In the genomic region with DNA sequence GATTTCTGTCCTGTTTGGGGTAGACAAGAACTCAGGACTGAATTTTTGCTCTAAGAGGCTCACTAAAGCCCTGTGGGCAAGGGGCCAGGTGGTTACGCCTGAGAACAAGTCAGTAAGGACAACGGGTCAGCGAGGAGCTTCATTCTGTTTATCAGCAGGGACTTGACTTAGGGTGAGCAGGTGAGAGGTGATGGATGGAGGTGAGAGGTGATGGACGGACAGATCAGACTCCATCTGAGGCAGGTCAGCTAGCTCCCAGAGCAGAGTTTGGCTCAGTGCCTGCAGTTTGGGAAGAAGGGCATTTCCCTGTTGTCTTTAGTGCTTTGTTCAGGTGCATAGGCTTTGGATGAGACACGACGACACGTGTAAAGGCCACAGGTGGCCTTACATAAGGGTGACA, we compare ENCODE assay signal across 25 mouse cellular contexts. TPM values are rescaled to one million over a fixed set of nuclear protein-coding genes. Genes with fewer than 3 reads are reported as not detected.
DNase-seq lines count a peak whose midpoint lies in the region; ATAC-seq and TF ChIP-seq lines count a peak whose summit lies in the region.
"Had no signal": no experiment of that assay in that cellular context is flagged by ENCODE, and none has a peak within 500 bp of the region (broad histone marks: within the 10 kb centered on the region; RNA-seq: fewer than 3 reads in every experiment).

No protein-coding gene starts in this region.

- no peak overlapping the region for H3K4me2 ChIP-seq in liver, postnatal 0 days (ENCODE audit: low read depth, low read length)
- H3K4me2 ChIP-seq in liver, embryonic 12.5 days: no peak overlapping the region
- H3K4me2 ChIP-seq: embryonic facial prominence, embryonic 13.5 days; embryonic facial prominence, embryonic 15.5 days; forebrain, embryonic 12.5 days had no signal

- ATAC-seq in liver, postnatal 0 days: peak; percentile 77
- ATAC-seq in liver, embryonic 12.5 days: no peak
- ATAC-seq: forebrain, embryonic 14.5 days had no signal

- DNase-seq in kidney, adult 18-20 months: peak; percentile 19
- DNase-seq in kidney, adult 11 months: no peak
- DNase-seq in kidney, adult 9 months: peak; percentile 20
- DNase-seq in kidney, postnatal 4 days: no peak
- DNase-seq in liver, postnatal 0 days: peak; percentile 47
- DNase-seq: adrenal gland, adult 2 months; adrenal gland, postnatal 10 days; adrenal gland, postnatal 25 days; cerebellum, adult 11 months; cerebellum, adult 18-20 months; cerebellum, adult 8-10 months; cerebellum, adult 9-11 months; cerebellum, postnatal 14 days; cerebellum, postnatal 36 days; embryo, embryonic 11 days had no signal

- WGBS in liver, postnatal 0 days (ENCODE audit: insufficient replicate concordance): 68% methylated on average over 7 of the region's 7 CpGs
- WGBS in liver, embryonic 12.5 days (ENCODE audit: insufficient replicate concordance): 75% methylated on average over 7 of the region's 7 CpGs

- no peaks in the 10 kb centered on the region for H3K9me3 ChIP-seq in liver, postnatal 0 days (ENCODE audit: low read length)
- no peaks in the 10 kb centered on the region for H3K9me3 ChIP-seq in liver, embryonic 12.5 days (replicated peaks)
- H3K9me3 ChIP-seq: embryonic facial prominence, embryonic 13.5 days; embryonic facial prominence, embryonic 15.5 days; forebrain, embryonic 12.5 days had no signal

- H3K4me3 ChIP-seq in liver, postnatal 0 days (ENCODE audit: low read depth, low read length): no peak overlapping the region
- H3K4me3 ChIP-seq in liver, embryonic 12.5 days: no peak overlapping the region
- H3K4me3 ChIP-seq: embryonic facial prominence, embryonic 13.5 days; embryonic facial prominence, embryonic 15.5 days; erythroblast, embryonic 14.5 days; forebrain, embryonic 10.5 days; forebrain, embryonic 12.5 days had no signal

- no peak for TF ChIP-seq EP300 in liver, postnatal 0 days (IDR thresholded peaks at IDR 0.05; ENCODE audit: low read depth)

- H3K9ac ChIP-seq in liver, postnatal 0 days (replicated peaks): no peak overlapping the region
- no peak overlapping the region for H3K9ac ChIP-seq in liver, embryonic 12.5 days
- H3K9ac ChIP-seq: embryonic facial prominence, embryonic 13.5 days; embryonic facial prominence, embryonic 15.5 days; forebrain, embryonic 12.5 days had no signal

- peaks cover 21% of the 10 kb centered on the region for H3K4me1 ChIP-seq in liver, postnatal 0 days (ENCODE audit: insufficient read depth)
- H3K4me1 ChIP-seq in liver, embryonic 12.5 days: peaks cover 25% of the 10 kb centered on the region
- H3K4me1 ChIP-seq: embryonic facial prominence, embryonic 13.5 days; embryonic facial prominence, embryonic 15.5 days; forebrain, embryonic 10.5 days; forebrain, embryonic 12.5 days had no signal

- H3K27ac ChIP-seq in liver, postnatal 0 days (ENCODE audit: low read depth): 0 out of 2 replicates have a peak overlapping the region, but pooled peaks have one; percentile 23
- H3K27ac ChIP-seq in liver, embryonic 12.5 days: no peak overlapping the region
- H3K27ac ChIP-seq: embryonic facial prominence, embryonic 13.5 days; embryonic facial prominence, embryonic 15.5 days; forebrain, embryonic 10.5 days; forebrain, embryonic 12.5 days had no signal

- H3K36me3 ChIP-seq in liver, postnatal 0 days (replicated peaks; ENCODE audit: insufficient read depth, low read length): no peaks in the 10 kb centered on the region
- no peaks in the 10 kb centered on the region for H3K36me3 ChIP-seq in liver, embryonic 12.5 days
- H3K36me3 ChIP-seq: embryonic facial prominence, embryonic 13.5 days; embryonic facial prominence, embryonic 15.5 days; forebrain, embryonic 10.5 days; forebrain, embryonic 12.5 days had no signal

- no peaks in the 10 kb centered on the region for H3K27me3 ChIP-seq in liver, postnatal 0 days (ENCODE audit: insufficient read depth, low read length)
- peaks cover 11% of the 10 kb centered on the region; the same call in 1 of the 2 replicates for H3K27me3 ChIP-seq in liver, embryonic 12.5 days (replicated peaks)
- H3K27me3 ChIP-seq: embryonic facial prominence, embryonic 13.5 days; embryonic facial prominence, embryonic 15.5 days; forebrain, embryonic 12.5 days had no signal

- TF ChIP-seq CTCF in liver, postnatal 0 days (IDR thresholded peaks at IDR 0.05; ENCODE audit: low read depth): no peak

RNA-seq across cellular contexts. Expression of gene Ctse, which starts 18.8 kb away (rescaled TPM):
- polyA plus RNA-seq in liver, postnatal 0 days (2015; fragmentation: Nextera tagmentation; extraction: Ambion mirVana): 69.2 and 76.3 TPM in 2 replicates
- 12.6 TPM in 2 replicates for polyA plus RNA-seq in liver, embryonic 12.5 days (2016; fragmentation: Nextera tagmentation; extraction: Ambion mirVana)
- polyA plus RNA-seq: C2C12; embryonic facial prominence, embryonic 13.5 days; forebrain, embryonic 10.5 days; forebrain, embryonic 12.5 days; forebrain, embryonic 14.5 days had no signal

RNA-seq across cellular contexts. Expression of gene Avpr1b, which starts 20.3 kb away (rescaled TPM):
- not detected in 2 replicates for polyA plus RNA-seq in liver, postnatal 0 days (2015; fragmentation: Nextera tagmentation; extraction: Ambion mirVana)
- not detected in 2 replicates for polyA plus RNA-seq in liver, embryonic 12.5 days (2016; fragmentation: Nextera tagmentation; extraction: Ambion mirVana)
- polyA plus RNA-seq: adrenal gland, adult 2 months; brain, embryonic 14.5 days; C2C12; embryonic facial prominence, embryonic 11.5 days; embryonic facial prominence, embryonic 13.5 days; embryonic facial prominence, embryonic 15.5 days; erythroblast, embryonic 14.5 days; forebrain, embryonic 10.5 days; forebrain, embryonic 12.5 days; forebrain, embryonic 14.5 days had no signal

Comparison
In these comparisons a context has a peak if more than half of its experiments do, and no peak if none do; other contexts are left out.
1. DNase-seq: peak in kidney, adult 18-20 months (single experiment), kidney, adult 9 months (single experiment) and liver, postnatal 0 days (single experiment); none in kidney, adult 11 months (single experiment) and kidney, postnatal 4 days (0 of 2).